Mouse (Mus musculus) induced T-regulatory cell, adult 2 months (primary cell): ENCODE results near the gene Scube3.
A peak's percentile ranks its signal among the peaks of the same experiment; 100 is the strongest.
"Not testable (repeated sequence)": the region's sequence is repeated elsewhere in the genome, so short reads cannot be mapped to it uniquely, and the experiment has no call there.

Experiments
- DNase-seq: peaks from one replicate; pipeline ENCODE4 v3.0.0-alpha.2; 2012; ENCODE audit warnings: low read depth

Scube3 gene

GRCm38 (mm10) chr17:28222463-28222862, 80.5 kb downstream of the Scube3 start:
- DNase-seq, result not testable (repeated sequence)

- peak; percentile 99 for DNase-seq
Measured at GRCm38 (mm10) chr17:28223561-28224391, 81.8 kb downstream of the Scube3 start.
